Mouse (Mus musculus): ENCODE data around the gene Sf3b2.
A peak's percentile ranks its signal among the peaks of the same experiment; 100 is the strongest.
"Not testable (repeated sequence)": the region's sequence is repeated elsewhere in the genome, so short reads cannot be mapped to it uniquely, and the experiment has no call there.

The Sf3b2 gene

GRCm38 (mm10) chr19:5272801-5273733 lies 22.2 kb downstream of the Sf3b2 start, which contains the start of gene Pacs1:
Gene Pacs1 (minus strand): TSS chr19:5273119.
- ATAC-seq (ENCODE audit: low TSS enrichment): peak; percentile 70

GRCm38 (mm10) chr19:5272326-5272795 lies 22.9 kb downstream of the Sf3b2 start:
- ATAC-seq (ENCODE audit: low TSS enrichment): peak; percentile 16; the same call in 1 of the 2 replicates

- ATAC-seq (ENCODE audit: low TSS enrichment): no peak
Observed at GRCm38 (mm10) chr19:5271430-5271829, 23.8 kb downstream of the Sf3b2 start.

- ATAC-seq (ENCODE audit: low TSS enrichment): no peak
Observed at GRCm38 (mm10) chr19:5269392-5269791, 25.9 kb downstream of the Sf3b2 start.

- no peak for ATAC-seq (ENCODE audit: low TSS enrichment)
Observed at GRCm38 (mm10) chr19:5268875-5269274, 26.4 kb downstream of the Sf3b2 start.

- no peak for ATAC-seq (ENCODE audit: low TSS enrichment)
Observed at GRCm38 (mm10) chr19:5268017-5268416, 27.2 kb downstream of the Sf3b2 start.

GRCm38 (mm10) chr19:5267015-5267414 lies 28.2 kb downstream of the Sf3b2 start:
- no peak for ATAC-seq (ENCODE audit: low TSS enrichment)

- no peak for ATAC-seq (ENCODE audit: low TSS enrichment)
Observed at GRCm38 (mm10) chr19:5257140-5257539, 38.1 kb downstream of the Sf3b2 start.

- not testable (repeated sequence) for ATAC-seq (ENCODE audit: low TSS enrichment)
Observed at GRCm38 (mm10) chr19:5236981-5237380, 58.3 kb downstream of the Sf3b2 start.

GRCm38 (mm10) chr19:5232696-5233095 lies 62.6 kb downstream of the Sf3b2 start:
- ATAC-seq (ENCODE audit: low TSS enrichment): peak; percentile 27; the same call in 1 of the 2 replicates

- ATAC-seq (ENCODE audit: low TSS enrichment): no peak
Observed at GRCm38 (mm10) chr19:5230110-5230509, 65.1 kb downstream of the Sf3b2 start.

GRCm38 (mm10) chr19:5224624-5225023 lies 70.6 kb downstream of the Sf3b2 start:
- ATAC-seq (ENCODE audit: low TSS enrichment): no peak

- ATAC-seq (ENCODE audit: low TSS enrichment): no peak
Observed at GRCm38 (mm10) chr19:5224077-5224476, 71.2 kb downstream of the Sf3b2 start.
